Mouse (Mus musculus) lung, postnatal 25 days (tissue): Measurements from ENCODE around the gene Zscan26.
A peak's percentile ranks its signal among the peaks of the same experiment; 100 is the strongest.
"Not testable (repeated sequence)": the region's sequence is repeated elsewhere in the genome, so short reads cannot be mapped to it uniquely, and the experiment has no call there.

Source experiments
- DNase-seq: peaks from one replicate; pipeline ENCODE4 v3.0.0; 2022; ENCODE audit warnings: low spot score

Zscan26 gene

DNA sequence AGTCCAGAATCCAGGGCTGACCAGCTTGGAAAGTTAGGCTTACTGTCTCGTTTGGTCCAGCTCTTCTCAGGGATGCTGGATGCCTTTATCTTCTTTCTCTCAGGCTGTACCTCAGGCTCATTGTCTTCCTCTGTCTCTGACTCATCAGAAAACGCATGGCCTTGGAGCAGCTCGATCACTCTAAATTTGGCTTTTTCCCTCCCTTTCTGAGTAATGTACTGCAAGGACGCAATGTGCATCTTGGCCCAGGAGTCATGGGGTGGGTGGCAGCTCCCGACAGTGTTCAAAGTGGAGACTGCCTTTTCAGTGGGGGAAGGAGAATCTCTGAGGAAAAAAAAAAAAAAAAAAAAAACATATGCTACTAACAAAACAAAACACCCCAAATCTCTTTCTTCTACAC, 30.2 kb downstream of the Zscan26 start:
- DNase-seq: no peak

DNA sequence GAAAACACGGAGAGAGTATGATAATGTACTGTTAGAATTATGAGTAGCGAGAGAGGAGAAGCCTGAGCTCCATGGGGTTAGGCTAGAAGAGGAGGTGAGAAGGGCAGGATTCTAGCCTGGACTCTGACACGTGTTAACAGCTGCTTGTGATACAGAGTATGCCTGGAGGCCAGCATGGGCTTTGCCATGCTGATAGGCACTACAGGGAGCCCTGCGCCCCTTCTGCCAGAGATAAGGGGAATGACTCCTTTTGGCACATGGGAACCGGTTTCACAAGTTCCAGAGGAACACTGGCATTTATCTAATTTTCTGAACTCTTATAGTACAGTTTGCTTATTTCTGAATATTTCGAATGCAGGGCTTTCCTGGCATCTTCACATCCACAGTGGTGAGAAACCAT, 34.7 kb downstream of the Zscan26 start:
- no peak for DNase-seq

DNA sequence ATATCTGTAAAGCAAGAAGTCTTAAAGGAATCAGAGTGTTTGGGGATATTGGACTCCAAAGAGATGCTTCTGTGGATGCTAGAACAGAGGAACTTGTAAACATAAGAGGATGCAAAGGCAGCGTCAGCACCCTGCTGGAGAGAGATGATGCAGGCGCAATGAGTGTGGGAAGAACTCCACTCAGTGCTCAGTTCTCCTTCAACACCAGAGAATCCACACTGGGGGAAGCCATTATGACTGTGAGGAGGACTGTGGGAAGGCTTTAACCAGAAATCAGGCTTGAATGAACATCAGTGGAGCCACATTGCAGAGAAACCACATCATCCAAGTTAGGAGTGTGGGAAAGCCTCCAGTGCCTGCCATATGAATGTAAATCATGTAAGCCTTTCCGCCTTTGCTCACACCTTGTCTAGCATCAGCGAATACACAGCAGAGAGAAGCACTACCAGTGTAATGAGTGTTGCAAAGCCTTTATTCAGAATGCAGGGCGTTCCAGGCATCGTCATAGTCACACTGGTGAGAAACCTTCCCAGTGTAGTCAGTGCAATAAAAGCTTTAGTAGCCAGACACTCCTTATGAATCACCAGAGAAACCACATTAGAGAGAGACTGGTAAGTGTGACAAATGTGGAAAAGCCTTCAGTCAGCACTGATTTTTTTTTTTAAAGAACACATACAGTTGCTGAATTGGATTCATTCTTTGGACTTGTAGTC, 36.1 kb downstream of the Zscan26 start:
- DNase-seq: no peak

DNA sequence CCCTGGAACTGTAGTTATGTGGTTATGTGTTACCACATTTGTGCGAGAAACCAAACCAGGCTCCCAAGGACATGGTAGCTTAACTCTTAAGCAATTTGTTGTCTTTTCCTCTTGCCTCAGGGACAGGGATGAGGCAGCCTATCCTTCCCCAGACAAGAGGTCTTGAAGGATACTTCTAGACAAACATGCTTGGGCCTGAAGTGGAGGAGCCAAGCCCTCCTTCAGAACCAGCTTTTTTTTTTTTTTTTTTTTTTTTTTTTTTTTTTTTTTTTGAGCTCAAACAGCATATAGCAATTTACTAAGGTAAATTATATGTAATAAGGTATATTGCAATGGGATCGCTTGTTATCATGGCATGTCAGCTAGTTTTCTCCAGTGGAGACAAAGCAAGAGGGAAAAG, 37.8 kb downstream of the Zscan26 start:
- DNase-seq: no peak

DNA sequence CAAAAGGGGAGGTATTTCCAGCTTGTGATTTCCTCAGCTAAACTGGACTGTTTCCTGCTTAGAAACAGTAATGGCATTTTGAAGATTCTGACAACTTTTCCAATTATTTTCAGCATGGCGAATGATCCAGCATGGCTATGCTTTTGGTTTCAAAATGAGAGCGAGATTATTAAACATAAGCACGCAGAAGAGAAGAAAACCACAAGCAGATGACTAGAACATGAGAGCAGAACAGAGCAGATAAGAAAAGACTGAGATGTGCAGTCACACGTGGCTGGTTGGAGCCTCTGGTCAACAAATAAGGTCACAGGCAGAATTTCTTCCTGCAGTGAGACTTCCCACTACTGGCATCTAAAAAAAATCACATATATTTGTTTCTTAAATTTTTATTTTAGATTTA, 38.3 kb downstream of the Zscan26 start:
- DNase-seq: no peak

DNA sequence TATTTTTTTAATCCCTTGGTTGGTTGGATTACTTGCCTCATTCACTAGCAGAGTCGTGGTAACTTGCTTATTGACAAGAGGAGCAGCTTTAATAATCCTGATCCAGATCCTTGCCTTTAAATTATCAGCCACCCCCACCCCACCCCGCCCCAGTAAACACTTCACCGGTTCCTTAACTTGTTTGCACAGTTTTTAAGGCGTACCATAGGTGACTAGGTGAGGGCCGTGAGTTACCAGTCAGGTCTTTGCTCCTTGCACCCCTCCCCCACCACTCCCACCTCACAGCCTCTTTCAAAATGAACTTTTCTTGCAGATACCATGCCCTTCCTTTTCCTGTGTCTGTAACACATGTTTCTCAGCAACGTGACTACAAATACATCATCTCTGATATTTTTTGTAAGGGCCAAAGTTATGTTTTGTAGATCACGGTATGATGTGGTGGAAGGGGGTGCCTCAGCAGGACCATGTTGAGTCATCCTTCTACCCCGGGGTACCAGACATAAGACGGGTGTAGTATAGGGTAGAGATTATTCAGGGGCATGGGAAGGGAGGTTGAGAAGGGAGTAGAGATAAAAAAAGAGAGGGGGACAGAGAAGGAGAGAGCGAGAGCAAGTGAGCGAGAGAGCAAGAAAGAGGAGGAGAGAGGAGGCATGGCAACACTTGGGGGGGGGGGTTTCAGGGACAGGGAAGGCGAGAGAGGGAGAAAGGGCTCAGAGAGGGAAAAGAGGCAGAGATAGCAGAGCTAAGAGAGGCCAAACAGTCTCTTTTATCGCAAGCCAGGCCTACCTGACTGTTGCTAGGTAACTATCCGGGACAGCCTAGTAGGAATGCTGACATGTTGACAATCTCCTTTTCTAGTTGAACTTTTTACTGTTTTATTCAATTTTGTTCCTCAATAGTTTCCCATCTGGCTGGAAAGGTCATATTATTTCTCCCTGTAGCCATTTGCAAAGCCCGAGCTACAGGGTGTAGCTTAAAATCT, 39.0 kb downstream of the Zscan26 start:
- DNase-seq: peak; percentile 31

DNA sequence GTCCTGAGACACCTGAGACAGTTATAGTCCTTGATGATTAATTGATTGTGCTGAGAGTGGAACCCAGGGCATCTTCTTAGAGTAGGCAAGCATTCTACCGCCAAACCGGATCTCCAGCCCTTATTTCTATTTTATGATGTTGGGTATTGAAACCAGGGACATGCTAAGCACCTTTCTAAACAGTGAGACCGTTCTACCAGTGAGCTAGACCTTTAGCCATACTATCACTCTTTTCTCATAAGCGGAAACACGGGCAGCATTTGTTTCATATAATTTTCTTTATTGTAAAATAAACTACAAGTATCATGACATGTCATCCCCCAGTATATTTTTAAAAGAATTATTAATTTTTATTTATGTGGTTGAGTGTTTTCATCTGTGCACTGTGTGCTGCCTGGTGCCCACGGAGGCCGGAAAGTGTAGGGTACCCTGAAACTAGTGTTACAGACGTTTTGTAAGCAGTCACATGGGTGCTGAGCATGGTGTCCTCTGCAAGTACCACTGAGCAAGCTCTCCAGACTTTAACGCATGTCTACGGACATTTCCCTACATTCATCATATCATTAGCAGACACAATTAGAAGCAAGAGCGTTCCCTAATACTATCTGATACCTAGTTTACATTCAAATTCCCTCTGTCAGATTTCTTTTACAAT, 44.6 kb downstream of the Zscan26 start:
- no peak for DNase-seq

DNA sequence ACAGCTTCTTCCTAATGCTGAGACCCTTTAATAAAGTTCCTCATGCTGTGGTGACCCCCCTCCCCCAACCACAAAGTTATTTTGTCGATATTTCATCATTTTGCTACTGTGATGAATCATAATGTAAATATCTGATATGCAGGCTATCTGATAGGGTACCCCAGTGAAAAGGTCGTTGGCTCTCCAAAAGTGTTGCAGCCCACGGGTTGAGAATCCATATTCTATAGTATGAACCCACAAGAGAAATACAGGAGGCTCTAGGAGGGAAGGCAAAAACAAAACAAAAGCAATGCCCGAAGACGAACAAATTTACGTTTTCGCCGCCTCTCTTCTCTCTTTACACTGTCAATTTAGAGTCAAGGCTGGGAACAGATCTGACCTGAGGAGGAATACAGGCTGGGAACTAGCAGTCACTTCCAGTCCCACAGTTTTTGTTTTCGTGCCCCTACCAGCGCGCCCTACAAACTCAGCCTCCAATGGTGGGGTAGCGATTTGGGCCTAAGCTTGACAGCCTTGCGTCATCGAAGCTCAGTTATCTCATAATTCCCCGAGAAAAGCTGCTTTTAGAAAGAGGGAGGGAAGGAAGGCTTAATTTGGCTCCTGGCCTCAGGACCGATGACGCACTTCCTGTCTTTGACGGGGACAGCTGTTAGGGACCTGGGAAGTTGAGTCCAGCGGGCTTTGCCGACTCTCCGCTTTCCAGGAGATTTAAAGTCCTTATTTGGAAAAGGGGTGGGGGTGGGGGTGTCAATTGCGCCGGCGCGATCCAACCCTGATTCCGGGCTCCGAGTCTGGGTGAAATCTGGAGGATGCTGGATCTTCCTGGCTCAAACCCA, 45.3 kb downstream of the Zscan26 start:
- DNase-seq: peak; percentile 89

DNA sequence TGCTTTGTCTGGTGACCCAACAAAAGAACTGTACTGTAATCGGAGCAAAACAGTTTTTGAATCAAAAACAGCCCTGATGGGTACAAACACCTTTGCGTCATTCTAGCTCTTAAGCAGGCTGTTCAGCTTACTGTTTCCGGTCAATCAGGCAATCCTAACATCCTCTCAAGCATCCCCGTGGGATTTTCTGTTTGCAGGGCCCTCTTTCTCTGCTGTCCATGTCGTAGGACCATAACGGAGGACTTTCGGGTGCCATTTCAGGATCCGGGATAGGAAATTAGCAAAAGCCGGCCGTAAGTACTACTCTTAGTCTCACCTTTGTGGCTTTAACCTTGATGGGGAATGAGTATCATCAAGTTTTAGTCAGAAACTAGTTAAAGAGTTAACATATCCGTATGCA, 46.2 kb downstream of the Zscan26 start:
- DNase-seq: no peak

DNA sequence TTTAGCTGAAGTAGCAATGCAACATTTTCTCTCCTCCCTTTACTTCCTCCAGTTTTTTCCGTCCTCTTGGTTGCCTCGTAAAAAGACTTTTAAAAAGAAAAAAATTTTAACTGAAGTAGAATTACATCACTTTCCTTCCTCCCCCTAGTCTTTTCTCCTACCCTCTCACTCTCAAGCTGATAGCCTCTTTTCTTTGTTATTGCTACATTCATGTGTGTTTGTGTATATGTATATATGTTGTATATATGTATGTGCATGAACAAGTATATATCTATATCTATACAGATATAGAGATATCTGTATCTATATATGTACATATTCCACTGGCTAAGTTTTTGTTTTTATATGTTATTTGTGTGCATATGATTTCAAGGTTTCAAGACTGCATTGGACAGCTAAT, 50.7 kb downstream of the Zscan26 start:
- no peak for DNase-seq

DNA sequence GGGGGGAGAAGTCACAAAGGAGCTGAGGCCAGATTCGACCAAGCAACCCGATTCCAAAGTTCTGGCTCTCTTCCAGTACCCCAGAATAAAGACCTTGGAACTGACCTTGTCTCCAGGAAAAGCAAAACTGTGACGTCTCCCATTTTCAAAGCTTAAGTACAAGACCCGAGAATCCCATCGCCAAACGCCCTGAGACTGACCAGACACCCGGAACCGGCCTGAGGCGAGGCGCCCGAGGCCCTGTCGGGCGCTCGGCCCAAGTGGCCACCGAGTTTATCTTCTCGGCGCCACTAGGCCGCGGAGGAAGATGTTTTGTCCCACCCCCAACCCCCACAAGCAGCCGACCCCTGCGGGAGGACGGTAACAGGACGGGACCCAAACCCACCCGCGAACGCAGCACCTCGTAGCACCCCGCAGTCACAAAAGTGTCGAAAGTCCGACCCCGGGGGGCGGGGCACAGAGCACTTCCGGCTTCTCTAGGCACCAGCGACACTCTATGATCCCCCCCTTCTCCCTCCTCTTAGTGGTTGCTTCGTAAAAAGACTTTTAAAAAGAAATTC, 51.2 kb downstream of the Zscan26 start, which contains the start of gene Zkscan3:
Zkscan3 (minus strand) TSS at position 469 of the 560 bp plus-strand sequence.
- DNase-seq: peak; percentile 84

DNA sequence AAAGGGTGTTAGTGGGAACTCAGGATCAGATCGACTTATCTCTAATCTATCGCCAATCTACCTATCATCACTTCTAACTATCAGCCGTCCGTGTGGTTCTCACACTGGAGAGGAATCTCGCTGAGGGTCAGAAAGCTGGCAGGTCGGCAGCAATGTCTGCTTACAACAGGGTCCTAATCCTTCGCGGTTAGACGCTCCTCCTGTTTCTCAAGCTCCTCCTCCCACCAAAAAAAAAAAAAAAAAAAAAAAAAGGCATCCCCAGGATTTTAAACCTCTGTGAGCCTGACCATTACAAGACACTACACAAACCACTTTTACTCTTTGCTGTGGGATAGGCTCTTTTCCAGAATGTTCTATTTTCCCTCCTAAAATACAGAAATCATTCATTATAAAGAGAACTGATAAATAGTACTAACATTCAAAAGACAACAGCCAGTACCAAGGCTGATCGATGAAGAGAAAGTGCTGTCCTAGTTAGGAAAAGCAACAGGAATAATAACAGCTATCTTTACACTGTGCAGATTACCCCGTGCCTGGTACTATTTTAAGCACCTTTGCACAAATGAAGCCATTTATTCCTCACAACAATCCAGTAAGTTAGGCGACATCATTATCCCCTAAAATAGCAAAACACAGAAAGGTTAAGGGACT, 51.8 kb downstream of the Zscan26 start:
- DNase-seq: no peak

DNA sequence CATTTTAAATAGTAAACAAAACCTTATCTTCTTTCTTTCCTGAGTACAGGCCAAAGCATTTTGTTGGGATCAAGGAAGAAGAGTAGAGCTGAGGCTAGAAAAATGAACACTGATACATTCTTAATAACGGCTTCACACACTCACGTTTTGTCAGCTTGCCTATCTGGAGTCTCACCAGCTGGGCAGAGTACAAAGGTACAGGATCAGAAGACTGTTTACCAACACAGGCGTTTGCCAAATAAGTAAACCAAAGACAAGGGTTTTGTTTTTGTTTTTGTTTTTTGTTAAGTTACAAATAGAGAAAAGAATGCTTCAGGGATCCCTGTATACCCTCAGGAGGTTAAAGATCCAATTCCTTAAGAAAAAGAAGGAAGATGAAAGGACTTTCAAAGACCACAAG, 52.4 kb downstream of the Zscan26 start:
- DNase-seq: no peak

DNA sequence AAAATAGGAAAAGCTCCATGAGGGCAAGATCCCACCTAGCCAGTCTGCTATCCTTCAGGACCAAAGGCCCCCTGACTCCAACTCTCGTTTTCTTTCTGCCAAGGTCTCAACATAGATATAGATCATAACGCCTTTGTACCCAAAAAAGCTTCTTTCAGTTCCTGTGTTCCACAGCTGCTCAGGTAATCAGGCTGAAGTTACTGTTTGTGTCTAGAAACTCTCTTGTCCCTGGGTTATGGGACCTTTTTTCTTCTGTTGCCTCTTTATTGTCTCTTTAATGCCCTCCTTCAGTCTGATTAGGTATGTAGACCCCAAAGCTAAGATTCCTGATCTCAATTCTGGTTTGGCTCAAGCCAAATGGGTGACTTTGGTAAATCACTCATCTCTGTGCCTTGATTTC, 56.0 kb downstream of the Zscan26 start:
- no peak for DNase-seq

DNA sequence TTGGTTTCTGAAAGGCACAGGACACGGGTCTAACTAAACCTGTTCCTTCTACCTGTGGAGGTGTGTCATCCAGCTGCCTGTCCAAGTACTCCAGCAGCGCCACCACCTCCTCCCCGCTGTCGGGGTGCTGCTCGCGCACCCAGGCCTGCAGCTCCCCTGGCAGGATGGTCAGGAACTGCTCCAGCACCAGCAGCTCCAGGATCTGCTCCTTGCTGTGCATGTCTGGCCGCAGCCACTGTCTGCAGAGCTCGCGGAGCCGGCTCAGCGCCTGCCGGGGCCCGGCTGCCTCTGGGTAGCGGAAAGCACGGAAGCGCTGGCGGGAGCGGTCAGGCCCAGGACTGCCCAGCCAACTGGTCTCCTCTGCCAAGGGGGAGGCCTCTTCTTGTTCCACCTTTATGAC, 57.5 kb downstream of the Zscan26 start:
- not testable (repeated sequence) for DNase-seq

DNA sequence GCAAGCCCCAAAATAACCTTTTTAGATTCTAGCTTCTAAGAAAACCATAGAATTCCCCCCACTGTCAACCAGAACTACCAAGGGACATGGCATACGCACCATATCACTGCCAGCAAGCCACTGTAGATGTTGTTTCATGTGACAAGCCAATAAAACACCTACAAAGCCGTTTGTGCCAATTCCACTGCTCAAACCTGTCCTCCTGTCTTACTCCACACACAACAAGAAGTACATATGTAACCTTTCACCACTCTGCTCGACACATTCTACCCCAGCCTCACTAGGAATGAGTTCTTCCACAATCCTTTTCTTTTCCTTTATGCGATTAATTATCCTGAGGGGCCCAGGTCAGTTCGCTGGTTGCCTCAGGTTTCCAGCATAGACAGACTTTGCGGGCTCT, 57.9 kb downstream of the Zscan26 start:
- DNase-seq: no peak

DNA sequence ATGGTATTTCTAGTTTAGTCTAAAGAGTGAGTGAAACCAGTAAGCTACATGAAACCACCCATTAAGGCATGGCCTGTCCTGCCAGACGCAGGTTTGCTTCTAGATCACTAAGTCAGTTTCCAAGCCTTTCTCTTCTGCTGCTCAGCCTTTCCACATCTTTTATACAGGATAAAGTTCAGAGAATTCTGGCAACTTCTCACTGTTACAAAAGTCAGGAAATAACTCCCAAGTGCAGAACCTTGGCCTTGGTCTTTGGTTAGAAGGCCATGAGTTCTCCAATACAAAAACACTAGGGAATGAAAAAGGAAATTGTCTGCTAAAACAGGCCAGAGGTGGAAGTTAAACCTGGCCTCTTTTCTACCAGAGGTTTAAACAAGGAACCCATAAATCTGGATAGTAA, 58.3 kb downstream of the Zscan26 start:
- DNase-seq: no peak
